Mouse (Mus musculus) olfactory bulb, adult 2 months (tissue): ENCODE data around the gene Jak1.

ENCODE experiments used
- CTCF ChIP-seq: fragments of 200-500 bp; IDR thresholded peaks from 2 replicates; pipeline ENCODE4 v1.5.1; 2012; ENCODE audit warnings: low read depth, mild to moderate bottlenecking, low read length, moderate library complexity; ENCODE audit not compliant: insufficient read depth
- POLR2A ChIP-seq: fragments of 200-500 bp; IDR thresholded peaks from 2 replicates; pipeline ENCODE4 v1.6.1; 2012; ENCODE audit warnings: mild to moderate bottlenecking, low read depth, low read length, moderate library complexity; ENCODE audit not compliant: insufficient read depth

GRCm38 (mm10) chr4:101240163-101240874 lies 24.8 kb downstream of the Jak1 start:
- no peak for TF ChIP-seq CTCF
- TF ChIP-seq POLR2A = no peak
